Mouse (Mus musculus) lung, adult 2 months (tissue): Measurements from ENCODE around the gene Gm281. TPM values are rescaled to one million over a fixed set of nuclear protein-coding genes. Genes with fewer than 3 reads are reported as not detected.

ENCODE experiments used
- DNase-seq: peaks from one replicate; pipeline ENCODE4 v3.0.0; 2022
- H3K4me1 ChIP-seq: fragments of 200-500 bp; 2 replicates; pipeline ENCODE4 v1.6.1; 2011; ENCODE audit warnings: low read length; ENCODE audit not compliant: control insufficient read depth, insufficient read depth
- H3K4me3 ChIP-seq: fragments of 200-500 bp; replicated peaks from 2 replicates; pipeline ENCODE3; 2011; ENCODE audit warnings: low read depth, mild to moderate bottlenecking, control low read depth, low read length; ENCODE audit errors: extremely low read depth
- CTCF ChIP-seq: fragments of 200-500 bp; IDR thresholded peaks from 2 replicates; pipeline ENCODE4 v1.5.1; 2011; ENCODE audit warnings: mild to moderate bottlenecking, low read length, control low read depth; ENCODE audit not compliant: insufficient read depth
- POLR2A ChIP-seq: fragments of 200-500 bp; IDR thresholded peaks from 2 replicates; pipeline ENCODE4 v1.6.1; 2011; ENCODE audit warnings: low read depth, mild to moderate bottlenecking, control low read depth, low read length, borderline replicate concordance; ENCODE audit errors: extremely low read depth
- WGBS: fragments of 180-500 bp; shearing (Covaris S2); methylation state at CpG from one replicate; pipeline ENCODE4 v1.1.7; 2018; 5-methylcytosine and 5-hydroxymethylcytosine counted together
- polyA plus RNA-seq: library from polyadenylated mRNA; depleted of rRNA; stranded (reverse); fragments of >200 nt; gene quantifications from 2 replicates; pipeline ENCODE4 v1.2.3, GENCODE M21; 2012; rRNA removed

Gene Gm281
- polyA plus RNA-seq, 1 experiment = 2.1 TPM

DNA sequence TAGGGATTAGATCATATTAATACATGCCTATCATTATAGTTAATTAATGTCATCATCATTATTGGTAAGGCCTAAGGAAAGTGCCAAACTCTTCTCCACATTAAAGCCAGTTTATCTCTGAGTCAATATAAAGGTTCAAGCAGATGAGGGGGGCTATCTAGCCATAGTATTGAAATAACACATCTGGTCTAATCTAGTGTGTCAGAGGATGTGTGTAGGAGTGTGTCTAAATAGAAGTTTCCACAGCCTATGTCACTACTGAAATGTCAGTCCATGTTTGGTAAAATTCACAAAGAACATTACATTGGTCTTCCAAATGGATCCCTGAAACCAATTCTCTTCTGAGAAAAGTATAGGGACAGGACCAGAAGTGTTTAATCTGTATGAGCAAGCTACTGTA lies 19.1 kb downstream of the Gm281 start:
- no peak for TF ChIP-seq CTCF
- no peak for TF ChIP-seq POLR2A
- Histone ChIP-seq H3K4me1 (no peaks in the 10 kb centered on the region), H3K4me3 (no peak overlapping the region)
- no peak for DNase-seq

DNA sequence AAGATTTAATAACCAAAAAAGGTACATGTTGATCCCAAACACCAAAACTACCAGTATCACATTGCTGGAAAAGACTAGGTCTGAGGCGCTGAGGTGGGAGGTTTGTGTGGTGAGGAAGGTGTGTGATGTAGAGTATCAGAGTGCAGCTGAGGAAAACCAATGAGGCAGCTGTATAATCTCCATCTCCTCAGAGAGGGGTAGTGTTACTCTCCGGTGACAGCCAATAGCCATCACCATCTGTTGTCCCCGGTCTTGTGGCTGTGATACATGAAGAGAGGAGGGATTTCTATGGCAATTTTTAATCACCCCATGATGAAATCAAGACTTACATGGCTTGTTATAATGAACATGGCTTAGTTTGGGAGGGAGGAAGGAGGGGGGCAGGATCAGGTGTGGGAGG lies 20.5 kb downstream of the Gm281 start:
- 78% methylated on average over 3 of the region's 3 CpGs for WGBS
- no peak overlapping the region for H3K4me3 ChIP-seq
- TF ChIP-seq POLR2A = no peak
- no peaks in the 10 kb centered on the region for H3K4me1 ChIP-seq
- DNase-seq = no peak

DNA sequence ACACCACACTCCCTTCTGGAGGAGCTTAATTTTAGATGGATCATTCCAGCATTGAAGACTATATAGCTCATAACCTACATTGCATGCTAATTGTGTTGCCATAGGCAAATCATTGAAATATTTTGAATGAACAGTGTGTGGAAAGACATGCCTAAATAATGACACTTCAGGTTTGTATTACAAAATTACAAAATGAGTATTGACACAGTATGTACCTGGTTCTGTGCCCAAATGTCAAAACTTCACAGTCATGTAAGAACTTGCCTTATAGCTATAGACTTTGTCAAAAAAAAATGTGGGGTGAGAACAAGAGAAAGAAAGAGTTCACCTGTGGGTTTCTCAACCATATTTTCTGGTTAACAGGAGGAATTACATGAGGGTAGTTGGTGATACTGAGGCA lies 52.9 kb downstream of the Gm281 start:
- Histone ChIP-seq H3K4me3 (no peak overlapping the region), H3K4me1 (no peaks in the 10 kb centered on the region)
- no peak for DNase-seq
- no peak for TF ChIP-seq CTCF

DNA sequence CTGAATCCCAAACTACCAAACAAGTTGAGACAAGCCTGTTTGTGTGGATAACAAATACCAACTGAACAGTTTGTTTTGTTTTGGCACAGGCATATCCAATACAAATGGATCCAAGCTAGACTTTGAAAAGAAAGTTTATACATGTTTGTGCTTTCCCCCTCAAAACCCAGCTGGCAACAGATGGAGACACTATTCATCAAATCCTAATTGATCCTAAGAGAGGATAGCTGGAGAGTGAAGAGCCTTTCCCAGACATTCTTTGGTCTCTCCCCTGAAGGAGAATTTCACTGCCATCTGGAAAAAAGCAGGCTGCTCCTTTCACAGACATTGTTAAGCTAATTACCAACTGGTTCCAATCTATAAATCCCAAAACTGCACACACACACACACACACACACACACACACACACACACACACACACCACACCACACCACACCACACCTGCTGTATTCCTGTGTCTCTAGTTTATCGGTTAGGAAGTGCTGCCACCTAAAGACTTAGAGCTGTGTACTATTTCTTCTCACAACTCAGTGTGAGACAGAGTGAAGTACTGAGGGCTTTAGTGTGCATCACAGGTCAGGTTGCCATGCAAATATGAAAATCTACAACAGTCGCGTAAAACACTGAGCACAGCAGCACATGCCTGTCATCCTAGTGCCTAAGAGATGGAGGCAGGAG lies 101.3 kb downstream of the Gm281 start:
- H3K4me1 ChIP-seq = no peaks in the 10 kb centered on the region
- H3K4me3 ChIP-seq = no peak overlapping the region
- no peak for TF ChIP-seq POLR2A
- TF ChIP-seq CTCF = no peak
- no peak for DNase-seq
- WGBS = 82% methylated on average over 3 of the region's 3 CpGs

DNA sequence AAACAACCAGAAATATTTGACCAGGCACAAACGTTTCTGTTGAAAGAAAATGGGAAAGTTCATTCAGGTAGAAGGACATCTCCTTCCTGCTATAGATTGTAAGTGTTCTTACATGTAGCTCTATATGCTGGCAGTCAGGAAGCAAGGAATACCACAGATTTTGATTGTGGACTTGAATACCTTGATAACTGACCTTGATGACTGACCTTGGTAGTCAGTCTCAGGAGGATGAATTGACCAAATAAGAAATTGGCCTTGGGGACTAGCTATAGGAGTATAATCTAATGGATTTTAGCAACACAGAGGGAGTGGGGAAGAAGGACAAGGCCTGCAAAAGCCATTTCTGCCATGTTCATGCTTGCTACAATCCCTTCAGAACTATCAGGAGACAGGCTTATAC lies 123.8 kb downstream of the Gm281 start:
- no peak overlapping the region for H3K4me3 ChIP-seq
- TF ChIP-seq CTCF (no peak), POLR2A (no peak)
- no peak for DNase-seq
- no peaks in the 10 kb centered on the region for H3K4me1 ChIP-seq
- WGBS = 15% methylated on average over 1 of the region's 1 CpGs

DNA sequence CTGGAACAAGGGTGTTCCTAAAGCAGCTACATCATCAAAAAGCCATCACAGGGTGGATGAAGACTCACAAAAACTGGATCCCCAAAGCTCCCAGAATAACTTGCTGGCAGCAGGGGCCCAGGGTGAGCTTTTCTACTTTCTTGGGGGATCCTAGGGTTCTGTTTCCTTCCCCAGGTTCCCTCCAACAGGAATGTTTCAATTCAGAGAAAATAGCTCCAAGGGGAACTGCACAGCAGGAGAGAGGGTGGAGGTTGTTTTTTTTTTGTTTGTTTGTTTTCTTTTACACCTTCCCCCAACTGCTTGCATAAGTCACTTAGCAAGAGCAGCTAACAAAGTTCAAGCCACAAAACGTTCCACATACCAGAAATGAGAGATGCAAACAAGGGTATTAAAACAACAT lies 124.3 kb downstream of the Gm281 start:
- no peak for DNase-seq
- WGBS = 15% methylated on average over 1 of the region's 1 CpGs
- TF ChIP-seq CTCF (no peak), POLR2A (no peak)
- Histone ChIP-seq H3K4me1 (no peaks in the 10 kb centered on the region), H3K4me3 (no peak overlapping the region)

DNA sequence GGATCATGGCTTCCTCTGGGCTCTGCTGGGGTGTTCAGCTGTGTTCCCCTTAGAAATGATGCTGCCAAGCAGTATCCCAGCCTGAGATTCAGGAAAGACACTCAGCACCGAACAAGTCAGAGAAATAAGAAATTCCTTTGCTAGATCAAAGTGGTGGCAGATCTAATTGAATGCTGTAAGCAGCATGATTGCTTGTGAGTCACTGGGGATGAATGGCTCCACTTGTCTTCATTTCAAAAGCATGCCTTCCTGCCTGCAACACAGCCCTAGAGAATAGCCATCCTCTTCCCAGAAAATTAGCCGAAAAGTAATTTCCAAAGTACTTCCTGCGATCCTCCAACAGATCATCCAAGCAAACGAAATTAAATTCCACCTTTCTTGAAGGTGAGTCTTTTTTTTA lies 131.3 kb downstream of the Gm281 start:
- 63% methylated on average over 4 of the region's 4 CpGs for WGBS
- no peak for TF ChIP-seq CTCF
- TF ChIP-seq POLR2A = no peak
- Histone ChIP-seq H3K4me3 (no peak overlapping the region), H3K4me1 (no peaks in the 10 kb centered on the region)
- no peak for DNase-seq

DNA sequence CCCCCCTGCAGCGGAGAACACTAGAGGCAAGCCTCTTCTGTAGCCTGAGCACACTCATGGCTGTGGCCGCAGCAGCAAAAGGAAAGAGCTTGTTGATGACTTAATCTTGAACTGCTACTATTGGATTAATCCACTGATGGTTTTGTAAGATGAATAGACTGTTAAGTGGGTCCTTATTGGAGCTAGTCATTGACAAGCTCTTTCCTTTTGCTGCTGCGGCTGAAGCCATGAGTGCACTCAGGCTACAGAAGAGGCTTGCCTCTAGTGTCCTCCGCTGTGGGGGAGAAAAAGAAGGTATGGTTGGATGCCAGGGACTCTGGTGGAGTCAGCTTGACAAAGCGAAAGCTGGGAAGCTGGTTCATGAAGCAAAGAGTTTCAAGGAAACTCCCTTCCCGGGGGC lies 135.9 kb downstream of the Gm281 start:
- DNase-seq = no peak
- TF ChIP-seq CTCF = no peak
- no peak for TF ChIP-seq POLR2A
- H3K4me3 ChIP-seq = no peak overlapping the region
- WGBS = 33% methylated on average over 6 of the region's 6 CpGs
- no peaks in the 10 kb centered on the region for H3K4me1 ChIP-seq

DNA sequence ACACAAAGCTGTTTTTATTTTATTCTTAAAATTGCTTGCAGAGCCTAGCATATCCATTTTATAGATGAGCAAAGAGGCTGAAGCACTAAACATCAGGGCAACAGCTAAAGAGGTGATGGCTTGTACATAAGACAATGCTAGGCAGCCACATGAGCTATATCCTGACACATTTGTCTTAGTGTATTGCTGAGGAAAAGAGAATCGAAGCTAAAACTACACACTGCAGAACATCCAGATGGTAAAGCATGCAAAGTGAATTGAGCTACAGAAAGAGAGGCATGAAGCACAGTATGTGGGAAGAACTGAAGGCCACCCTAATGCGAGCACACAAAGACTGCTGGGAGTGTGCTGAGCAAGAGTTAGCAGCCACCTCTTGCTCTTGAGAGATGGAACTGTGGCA lies 143.1 kb downstream of the Gm281 start:
- 46% methylated on average over 2 of the region's 2 CpGs for WGBS
- TF ChIP-seq CTCF (no peak), POLR2A (no peak)

DNA sequence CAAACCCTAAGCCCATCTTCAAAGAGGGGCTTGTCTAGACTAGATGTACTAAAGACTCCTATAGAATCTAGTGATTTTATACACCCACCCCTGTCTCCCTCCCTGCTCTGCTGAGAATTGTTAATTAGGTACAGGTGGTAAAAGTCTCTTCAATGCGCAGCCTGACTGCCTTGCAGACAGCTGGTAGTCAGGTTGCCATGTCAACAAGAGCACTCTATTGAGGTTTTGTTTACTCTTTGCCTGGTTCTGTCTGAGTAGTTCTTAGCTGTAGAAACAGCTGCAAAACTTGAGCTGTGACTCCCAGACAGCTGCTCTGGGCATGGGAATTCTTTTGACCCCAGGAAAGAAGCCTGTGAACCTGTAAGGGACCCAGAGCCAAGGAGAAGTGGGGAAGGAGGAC lies 143.6 kb downstream of the Gm281 start:
- Histone ChIP-seq H3K4me3 (no peak overlapping the region), H3K4me1 (no peaks in the 10 kb centered on the region)
- no peak for TF ChIP-seq POLR2A
- TF ChIP-seq CTCF = no peak
- 4% methylated on average over 1 of the region's 1 CpGs for WGBS
- DNase-seq = no peak

More for the DNA sequence above, 143.1 kb downstream of the Gm281 start:
- Histone ChIP-seq H3K4me3 (no peak overlapping the region), H3K4me1 (no peaks in the 10 kb centered on the region)
- no peak for DNase-seq

Other genes with a start within 250 kb of the Gm281 start
- 4.1 and 9.2 TPM in 2 replicates for gene Sntn, start 243.6 kb downstream of the Gm281 start, polyA plus RNA-seq
- 33.4 and 39.4 TPM in 2 replicates for gene Atxn7, start 47.0 kb upstream of the Gm281 start, polyA plus RNA-seq
- 9.2 and 13.3 TPM in 2 replicates for gene Thoc7, start 47.4 kb upstream of the Gm281 start, polyA plus RNA-seq
- 18.1 and 23.1 TPM in 2 replicates for gene Psmd6, start 206.5 kb upstream of the Gm281 start, polyA plus RNA-seq